Mouse (Mus musculus) gastrocnemius, adult 18-20 months (tissue): ENCODE data around the gene Gse1. TPM values are rescaled to one million over a fixed set of nuclear protein-coding genes. Genes with fewer than 3 reads are reported as not detected.
A peak's percentile ranks its signal among the peaks of the same experiment; 100 is the strongest.

Experiments
- DNase-seq: peaks from one replicate; pipeline ENCODE4 v3.0.0; 2021; ENCODE audit warnings: low spot score
- total RNA-seq, 2 experiments: library from RNA; stranded (reverse); gene quantifications; 2 replicates each; pipeline ENCODE4 v1.2.3; 2021

The Gse1 gene
- total RNA-seq, 2 experiments from 2014 or later, result 28.9 to 32.6 TPM

DNA sequence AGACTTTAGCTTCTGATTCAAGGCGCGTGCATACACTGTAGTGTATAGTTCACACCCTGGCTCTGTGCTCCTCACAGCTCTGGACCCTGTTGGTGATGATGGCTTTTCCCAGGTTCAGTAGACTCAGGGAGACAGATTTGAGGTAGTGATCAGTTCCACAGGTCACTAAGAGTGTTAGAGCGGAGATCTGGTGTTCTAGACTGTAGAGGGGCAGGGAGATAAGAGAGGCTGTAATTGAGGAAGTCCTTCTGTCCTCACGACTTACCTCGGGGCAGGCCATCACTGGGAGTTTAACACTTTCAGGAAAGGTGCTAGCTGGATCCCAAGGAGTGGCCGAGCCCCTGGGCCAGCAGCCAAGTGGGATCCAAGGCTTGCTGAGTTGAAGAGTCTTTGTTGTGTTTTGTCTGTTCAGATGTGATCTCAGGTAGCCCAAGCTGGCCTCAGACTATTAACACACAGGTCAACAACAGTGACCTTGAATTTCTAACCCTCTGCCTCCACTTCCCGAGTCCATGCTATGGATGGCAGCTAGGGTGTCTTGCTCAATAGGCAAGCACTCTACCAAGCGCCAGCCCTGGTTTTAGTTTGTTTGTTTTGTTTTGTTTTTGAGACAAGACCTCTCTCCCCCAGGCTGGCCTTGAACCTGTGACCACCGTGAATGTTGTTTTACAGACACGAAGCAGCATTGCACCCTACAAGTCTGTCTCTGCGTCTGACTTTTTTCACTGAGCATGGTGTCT lies 246.4 kb downstream of the Gse1 start:
- DNase-seq, result no peak

DNA sequence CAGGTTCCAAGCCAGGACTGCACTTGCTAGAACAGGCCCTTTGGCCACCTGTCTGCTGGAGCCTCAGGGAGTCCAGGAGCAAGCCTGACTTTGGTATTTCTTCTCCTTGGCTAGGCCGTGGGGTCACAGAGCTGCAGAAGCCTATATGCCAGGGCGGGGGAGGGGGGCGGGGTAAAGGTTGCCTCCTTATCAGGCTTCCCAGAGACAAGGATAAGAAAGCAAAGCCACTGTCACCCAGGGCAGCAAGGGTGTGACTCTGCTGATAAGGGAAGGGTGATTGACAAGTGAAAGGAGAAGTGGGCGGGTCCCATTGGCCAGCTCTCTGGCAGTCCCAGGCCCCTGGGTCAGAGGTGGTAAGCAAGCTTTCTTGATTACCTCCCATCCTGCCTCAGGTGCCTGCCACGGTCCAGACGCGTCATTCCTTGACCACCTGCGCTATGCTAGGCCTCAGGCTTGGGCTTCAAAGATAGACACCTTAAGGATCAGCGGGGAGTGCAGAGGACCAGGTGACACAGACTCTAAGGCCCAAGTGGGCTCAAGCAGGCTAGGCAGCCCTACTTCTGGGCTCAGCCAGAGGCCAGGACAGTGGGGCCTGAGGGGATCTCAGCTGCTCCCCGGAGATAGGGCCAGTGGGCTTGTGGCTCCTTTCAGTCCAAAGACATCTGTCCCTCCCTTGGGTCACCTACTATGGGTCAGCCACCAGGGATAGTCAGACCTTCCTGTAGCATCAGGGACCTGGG lies 247.4 kb downstream of the Gse1 start:
- no peak for DNase-seq

DNA sequence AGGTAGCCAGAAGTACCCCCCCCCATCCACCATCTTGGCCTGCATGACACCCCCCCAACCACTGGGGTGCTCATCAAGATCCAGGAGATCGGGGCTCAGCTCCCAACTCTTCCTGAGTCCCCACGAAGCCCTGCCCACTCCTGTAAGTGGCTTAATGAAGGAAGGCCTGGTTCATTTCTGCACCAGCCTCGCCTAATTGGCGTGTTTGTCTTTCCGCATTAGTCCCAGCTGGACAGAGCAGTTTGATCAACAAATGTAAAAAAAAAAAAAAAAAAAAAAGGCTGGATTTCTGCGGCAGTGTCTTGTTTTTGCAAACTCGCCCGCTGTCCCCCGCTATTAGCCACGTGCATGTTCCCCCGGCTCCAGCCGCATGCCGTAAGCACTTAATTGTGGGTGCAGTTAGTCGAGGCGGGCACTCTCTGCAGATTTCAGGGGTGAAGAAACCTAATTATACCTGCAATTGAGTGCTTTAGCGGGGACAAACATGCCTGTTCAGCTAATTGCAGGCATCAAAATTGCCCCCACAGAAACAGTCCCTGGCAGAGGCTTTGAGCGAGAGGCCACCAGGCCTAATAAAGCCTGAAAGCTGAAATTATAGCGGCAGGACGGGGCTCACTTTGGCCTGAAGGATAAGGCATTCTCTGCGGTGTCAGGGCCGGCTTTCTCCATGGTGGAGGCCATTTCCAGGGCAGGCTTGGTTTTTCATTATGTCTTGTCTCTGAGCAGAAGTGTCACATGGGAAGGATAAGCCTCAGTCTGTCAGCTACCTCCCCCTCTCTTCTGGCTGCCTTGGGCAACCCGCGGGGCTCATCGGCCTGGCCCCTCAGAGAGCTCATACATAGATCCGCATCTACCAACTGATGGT lies 248.7 kb downstream of the Gse1 start:
- no peak for DNase-seq

DNA sequence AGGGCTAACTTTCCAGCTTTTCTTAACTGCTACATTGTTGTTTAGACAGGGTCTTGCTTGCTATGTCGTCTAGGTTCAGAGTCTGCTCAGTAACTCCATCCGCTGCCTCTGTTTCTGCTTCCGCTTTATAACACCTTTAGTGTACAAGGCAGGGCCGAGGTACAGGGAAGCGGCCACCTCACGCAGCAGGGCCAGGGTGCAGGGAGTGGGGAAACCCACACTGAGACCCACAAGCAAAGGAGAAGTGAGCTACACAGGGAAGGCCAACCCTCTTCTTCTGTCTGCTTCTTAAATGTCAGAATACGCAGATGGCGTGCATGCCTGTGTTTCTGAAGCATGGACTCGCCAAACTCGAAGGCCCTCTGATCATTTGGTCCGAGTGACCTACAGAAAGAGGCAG lies 250.5 kb downstream of the Gse1 start:
- no peak for DNase-seq

DNA sequence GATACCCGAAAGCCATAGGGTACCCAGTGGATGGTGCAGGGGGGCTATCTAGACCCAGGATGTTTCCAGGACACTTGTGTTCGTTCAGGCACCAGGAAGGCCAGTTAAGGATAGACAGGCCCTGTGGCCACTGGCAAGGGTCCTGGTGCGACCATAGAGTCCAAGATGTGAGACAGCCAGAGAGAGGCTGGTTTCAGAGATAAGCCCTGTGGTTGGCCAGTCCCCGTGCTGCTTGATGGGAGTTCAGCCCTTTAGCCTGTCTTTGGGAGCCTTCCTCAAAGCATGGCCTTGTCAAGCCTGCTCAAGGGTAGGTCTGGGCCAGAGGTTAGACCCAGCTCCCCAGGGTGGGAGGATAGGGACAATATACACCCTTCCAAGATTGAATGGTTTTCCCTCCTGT lies 251.4 kb downstream of the Gse1 start:
- no peak for DNase-seq

DNA sequence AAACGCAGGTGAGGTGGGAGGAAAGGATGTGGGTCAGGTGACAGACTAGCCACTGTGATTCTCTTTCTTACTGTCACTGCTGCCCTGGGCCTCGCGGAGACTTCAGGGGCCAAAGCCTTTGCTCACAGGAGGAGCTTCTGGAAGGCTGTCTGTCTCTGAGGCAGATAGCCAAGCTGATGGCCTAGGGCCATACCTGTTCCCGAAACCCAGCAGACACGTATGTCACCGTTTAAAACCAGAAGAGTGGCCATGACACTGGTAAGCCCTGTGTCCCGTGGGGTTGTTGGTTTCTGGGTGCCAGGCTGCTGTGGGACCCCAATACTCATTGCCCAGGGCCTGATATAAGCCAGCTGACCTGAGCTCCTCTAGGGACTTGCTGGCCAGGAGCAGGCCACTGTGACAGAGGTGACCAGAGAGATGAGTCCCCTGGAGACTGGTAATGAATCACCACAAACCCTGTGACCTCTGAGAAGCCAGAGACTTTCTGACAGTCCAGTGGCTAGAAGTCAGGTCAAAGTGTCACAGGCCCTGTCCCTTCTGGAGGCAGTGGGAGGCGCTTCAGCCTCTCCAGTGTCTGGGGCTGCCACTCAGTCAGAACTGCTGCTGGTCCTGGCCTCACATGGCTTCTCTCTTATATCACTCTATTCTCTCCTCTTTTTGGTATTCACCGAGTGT lies 253.9 kb downstream of the Gse1 start:
- no peak for DNase-seq

DNA sequence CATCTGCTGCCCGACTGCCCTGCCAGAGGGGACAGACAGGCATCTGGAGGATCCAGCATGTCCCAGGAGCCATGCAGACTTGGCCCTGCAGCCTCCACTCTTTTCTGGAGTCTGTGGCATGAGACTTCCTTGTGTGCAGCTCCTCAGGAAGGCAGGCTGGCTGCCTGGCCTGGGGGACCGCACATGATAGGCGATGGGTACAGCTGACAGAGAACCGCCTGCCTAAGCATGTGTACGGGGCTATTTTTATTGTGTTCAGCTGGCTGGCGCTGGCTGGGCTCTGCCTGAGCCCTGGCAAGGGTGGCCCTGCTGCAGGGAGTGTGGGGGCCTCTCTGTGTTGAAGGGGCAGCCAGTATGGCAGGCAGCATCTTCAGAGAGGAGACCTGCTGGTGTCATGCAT lies 256.2 kb downstream of the Gse1 start:
- DNase-seq, result peak; percentile 66

DNA sequence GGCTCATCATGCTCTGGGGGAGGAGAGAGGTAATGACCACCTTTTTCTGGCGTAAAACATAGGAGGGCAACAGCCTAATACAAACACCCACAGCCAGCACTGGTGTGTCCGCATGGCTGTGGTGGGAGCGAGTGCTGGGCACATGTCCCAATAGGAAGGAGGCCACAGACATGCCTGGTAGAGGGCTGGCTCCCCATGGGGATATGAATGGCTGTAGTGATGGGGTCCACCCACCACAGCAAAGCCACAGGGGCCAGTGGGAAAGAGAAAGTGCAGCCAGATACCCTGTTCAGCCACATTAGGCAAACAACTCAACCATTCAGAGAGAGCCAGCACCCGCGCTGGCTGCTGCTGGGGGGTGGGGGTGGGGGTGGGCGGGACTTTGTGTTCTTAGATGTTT lies 256.9 kb downstream of the Gse1 start:
- DNase-seq, result no peak

DNA sequence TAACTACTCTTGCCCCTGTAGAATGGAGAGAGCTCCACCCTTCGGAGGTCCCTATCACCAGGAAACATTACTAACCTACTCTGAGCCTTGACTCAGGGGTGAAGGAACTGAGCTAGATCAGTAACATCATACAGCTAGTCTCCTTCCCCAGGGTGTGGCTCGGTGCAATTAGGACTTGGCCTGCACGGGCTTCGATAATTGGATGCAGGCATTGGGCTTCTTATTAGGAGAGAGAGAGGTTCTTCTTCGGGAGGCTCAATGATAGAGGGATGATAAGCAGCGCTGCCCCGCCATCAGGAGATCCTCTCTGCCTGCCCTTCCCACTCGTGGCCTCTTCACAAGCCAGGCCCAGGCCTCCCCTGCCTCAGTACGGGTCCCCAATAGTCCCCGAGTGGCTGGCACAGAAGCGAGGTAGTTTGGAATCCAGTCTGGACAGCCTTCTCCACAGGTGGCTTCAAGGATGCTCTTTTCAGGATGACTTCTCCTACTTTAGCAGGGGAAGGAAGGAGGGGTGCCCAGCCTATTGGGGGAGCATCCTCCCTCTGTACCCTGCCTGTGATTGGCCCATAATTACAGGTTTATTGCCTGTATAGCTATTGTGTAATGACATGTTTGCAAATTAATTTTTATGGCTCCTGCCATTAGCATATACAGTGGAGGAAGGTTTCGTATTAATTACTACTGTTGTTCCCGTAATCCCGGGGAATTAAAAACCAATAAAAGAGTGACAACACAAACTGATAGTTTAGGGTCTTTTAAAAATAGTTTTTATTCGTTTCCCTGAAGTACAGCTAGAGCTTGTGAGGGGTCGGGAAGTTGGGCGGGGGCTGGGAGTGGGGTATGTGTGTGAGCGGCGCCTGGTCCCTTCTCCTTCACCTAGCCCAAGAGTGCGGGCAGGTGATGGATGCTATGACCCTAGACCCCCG lies 257.6 kb downstream of the Gse1 start:
- DNase-seq, result no peak

DNA sequence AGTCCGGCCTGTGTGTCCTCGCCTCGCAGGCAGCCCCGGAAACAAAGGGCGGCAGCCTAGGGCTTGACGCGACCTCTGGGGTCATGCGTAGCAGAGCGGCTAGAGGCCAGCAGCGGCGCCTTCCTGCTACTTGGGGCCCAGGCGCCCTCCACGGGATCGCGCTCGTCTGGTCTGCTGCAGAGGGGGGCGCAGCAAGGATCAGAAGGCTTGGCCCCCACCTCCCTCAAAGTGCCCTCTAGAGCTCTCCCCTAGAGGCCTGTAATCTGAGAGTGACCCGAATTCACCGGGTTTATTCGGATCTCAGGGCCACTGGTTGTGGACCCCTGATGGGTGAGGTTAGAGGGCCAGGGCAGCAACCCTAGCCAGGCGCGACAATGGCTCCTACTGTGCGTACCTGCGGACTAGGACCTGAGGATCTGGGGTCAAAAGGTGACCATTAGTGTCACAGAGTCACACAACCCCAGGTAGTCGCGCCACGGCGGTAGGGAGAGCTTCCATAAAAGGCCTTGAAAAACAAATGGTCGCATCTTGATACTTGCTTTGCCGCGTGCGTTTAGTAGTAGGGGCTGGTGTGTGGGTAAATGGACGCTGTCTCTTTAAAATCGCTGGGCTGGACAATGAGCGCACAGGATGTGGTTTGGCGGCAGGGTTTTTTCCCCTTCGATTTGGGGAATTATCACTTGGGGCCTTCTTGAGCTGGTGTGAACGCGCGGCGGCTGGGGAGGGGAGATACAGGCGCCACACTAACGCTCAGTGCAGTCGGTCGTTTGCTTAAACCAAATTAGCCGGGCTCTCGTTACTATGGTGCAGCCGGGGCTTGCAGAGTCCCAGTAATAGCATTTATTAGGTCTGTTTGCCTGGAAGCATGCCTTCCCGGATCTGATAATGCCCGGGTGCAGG lies 258.5 kb downstream of the Gse1 start:
- DNase-seq, result no peak

DNA sequence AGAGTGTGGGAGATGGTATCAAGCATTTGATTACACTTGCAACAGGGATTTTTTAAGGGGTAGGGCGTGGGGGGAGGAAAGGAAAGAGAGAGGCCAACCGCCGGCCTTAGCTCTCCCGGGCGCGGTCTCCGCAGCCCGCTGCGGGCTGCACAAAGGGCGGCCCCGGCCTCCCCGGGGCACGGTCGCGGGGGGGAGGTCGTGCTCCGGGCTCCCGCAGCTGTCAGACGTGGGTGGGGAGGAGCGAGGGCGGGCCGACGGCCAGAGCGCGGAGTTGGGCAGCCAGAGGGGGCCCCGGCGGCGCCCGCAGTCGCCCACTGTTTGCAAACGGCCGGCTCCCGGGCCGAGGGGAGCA lies 259.1 kb downstream of the Gse1 start:
- no peak for DNase-seq

DNA sequence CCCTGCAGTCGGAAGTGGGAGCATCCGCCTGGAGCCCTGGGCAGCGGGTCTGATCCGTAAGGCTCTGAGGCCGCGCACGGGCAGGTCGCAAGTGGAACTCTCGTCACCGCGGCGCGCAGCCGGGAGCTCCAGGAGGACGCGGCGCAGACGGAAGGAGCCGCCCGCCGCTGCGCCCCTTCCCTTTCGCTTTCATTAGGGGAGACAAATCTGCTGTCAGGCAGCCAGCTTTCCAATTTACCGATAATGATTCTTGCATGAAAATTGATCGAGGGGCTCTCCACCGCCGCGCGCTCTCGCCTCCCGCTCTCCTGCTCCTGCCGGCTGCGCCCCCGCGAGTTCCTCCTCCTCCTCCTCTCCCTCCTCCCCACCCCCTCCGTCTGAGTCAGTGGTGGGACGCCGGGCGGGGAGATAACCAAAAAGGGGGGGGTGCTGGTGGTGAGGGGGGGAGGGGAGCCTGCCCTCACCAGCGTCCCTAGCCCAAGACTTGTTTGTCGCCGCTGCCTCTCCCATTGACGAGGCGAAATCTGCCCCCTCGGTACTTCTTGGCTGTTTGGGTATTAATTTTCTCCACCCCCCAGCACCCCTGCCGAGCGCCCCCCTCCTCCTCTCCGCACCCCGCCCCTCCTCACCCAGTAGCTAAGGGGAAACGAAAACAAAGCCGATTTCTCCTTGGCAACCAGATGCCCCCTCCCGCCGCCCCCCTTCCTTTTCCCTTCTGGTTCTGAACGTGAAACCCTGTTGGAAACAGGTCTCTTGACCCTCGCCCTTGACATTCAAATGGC lies 259.7 kb downstream of the Gse1 start:
- peak; percentile 52 for DNase-seq

DNA sequence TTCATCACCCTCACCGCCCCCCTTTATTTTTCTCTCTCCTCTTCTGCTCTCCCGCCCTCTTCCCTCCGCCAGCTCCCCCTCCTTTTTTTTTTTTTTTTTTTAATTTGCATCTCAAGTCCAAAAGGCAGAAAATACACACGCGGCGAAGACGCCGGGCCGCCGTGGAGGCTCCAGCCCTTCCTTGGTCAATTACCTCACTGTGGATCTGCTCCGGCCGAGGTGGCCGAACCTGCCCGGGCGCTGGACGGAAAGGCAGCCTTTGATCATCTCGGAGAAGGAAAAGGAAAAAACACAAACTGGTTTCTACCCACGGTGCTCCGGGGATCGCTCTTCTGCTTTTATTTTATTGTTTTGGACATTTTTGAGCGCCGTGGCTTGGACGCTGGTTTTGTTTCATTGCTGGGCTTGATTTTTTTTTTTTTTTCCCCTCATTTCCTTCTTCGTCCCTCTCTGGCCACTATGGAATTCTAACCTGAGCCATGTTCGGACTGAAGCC lies 260.4 kb downstream of the Gse1 start:
- DNase-seq, result no peak

DNA sequence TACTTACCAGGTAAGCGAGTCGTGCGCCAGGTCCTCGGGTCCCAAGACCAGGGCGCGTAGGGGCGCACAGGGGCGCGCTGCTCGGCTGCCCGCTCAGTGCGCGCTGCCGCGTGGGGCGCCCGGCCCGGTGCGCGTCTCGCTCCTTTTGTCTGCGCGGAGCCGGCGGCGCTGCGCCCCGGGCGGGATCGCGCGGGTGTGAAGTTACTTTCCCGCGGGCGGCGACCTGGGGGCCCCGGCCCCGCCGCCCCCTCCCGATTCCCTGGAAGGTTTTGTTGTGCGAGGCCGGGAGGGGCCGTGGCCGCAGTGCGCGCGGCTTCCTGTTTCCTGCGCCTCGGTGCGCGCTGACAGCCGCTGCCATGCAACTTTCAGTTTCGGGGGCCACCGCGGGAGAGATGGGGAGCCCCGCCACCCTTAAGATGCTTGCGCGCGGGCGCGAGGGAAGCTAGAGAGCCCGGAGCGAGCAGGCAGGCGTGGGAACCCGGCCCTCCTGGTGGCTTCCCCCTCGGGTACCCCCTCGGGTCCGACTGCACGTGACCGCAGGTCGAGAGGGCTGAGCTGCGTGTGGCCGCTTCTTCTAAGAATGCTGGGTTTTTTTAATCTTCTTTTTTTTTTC lies 261.0 kb downstream of the Gse1 start:
- no peak for DNase-seq

DNA sequence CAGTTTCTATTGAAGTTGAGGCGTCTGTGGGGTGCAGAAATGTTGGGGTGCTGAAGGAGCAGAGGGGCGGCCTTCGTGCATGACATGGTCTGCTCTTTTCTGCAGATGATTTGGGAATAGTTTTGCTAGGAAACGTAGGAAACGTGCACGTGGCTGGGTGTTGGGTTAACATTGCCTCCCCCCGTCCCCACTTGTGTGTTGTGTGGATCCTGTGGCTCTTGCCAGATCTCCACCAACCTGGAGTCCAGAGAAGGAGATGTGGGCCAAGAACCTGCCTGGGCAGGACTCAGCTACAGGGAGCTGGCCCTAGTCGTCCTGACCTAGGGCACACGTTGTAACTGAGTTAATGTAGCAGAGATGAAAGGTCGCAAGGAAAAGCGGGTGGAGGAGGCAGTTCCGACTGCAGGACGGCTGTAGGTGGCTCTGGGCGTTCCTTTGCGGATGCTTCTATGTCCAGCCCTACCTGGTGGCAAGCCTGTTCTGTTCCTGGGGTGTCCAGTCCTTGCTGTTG lies 261.6 kb downstream of the Gse1 start:
- DNase-seq, result no peak

DNA sequence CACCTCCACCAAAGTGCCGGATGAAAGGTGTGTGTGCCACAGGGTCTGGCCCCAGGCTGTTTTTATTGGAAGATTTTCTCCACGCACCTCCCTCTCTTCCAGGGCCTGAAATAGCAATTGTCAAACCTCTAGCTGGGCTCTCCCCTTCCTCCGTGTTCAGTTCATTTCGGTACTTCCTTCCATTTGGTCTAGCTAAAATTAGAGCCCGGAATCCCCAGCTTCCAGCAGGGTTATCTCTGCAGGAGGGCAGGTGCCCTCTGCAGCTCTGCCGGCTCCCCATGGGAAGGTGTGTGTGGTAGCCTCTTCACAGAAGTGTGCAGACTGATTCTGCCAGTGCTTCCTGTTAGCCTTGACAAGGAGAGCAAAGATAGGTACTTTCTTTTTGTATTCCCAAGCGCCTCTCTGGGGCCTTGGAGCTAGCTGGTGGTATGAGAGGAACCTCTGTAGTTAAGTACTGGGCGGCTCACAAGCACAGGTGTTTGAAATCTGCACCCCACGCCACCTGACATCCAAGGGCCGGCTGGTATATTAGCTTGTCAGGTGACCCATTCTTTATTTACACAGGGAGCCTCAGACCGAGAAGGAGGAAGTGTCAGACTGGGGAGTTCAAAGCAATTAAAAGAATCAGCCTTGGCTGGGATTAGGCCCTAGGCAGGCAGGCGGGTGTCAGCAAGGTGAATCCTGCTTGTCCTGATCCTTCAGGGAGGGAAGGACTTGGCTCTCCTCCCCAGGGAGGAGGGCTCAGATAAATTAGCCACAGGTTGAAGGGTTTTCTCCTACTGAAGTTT lies 262.3 kb downstream of the Gse1 start:
- DNase-seq, result no peak

DNA sequence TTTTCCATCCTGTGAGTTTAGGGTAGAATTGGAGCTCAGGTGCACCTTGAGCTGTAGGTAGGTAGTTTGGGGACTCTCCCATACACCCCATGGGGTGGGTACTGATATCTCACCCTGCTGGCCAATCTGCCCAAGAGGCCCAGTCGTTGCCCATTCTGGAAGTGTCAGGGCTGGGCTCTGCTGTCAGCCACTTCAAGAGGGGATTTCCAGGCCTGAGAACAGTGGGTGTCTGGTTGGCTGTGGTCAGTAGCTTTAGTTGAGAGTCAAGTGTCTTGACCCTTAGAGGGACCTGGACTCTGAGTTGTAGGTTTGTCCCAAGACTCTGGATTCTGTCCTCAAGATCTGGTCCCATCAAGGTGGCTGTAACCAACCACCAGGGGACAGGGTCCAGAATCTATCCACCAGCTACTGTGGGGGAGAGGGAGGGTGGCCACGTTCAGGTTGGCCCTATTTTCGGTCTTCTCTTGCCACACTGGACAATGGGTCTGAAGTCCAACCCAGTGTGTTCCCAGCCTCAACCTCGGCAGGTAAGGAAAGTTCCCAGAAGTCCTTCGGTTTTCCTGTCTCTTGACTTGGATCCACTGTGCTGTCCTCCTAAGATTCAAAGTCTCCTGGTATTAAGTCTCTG lies 263.0 kb downstream of the Gse1 start:
- no peak for DNase-seq
